In genomic region chr2:14078527-14078926, GRCm38 (mm10) we compare ENCODE assay signal across 1 mouse cellular context. TPM values are rescaled to one million over a fixed set of nuclear protein-coding genes. Genes with fewer than 3 reads are reported as not detected.
"Had no signal": no experiment of that assay in that cellular context is flagged by ENCODE, and none has a peak within 500 bp of the region (broad histone marks: within the 10 kb centered on the region; RNA-seq: fewer than 3 reads in every experiment).

No protein-coding gene starts in this region.

RNA-seq across cellular contexts. Expression of gene Hacd1, which starts 22.6 kb away (rescaled TPM):
- total RNA-seq: neutrophil, adult 5-6 weeks had no signal
